Mouse (Mus musculus) MEL (cell line): ENCODE measurements around the gene Pdgfc. TPM values are rescaled to one million over a fixed set of nuclear protein-coding genes. Genes with fewer than 3 reads are reported as not detected.

Source experiments
- DNase-seq: peaks from one replicate; pipeline ENCODE4 v3.0.0; 2011; ENCODE audit warnings: low read depth, low spot score
- H3K27ac ChIP-seq: 2 replicates; pipeline ENCODE4 v1.5.1; 2012; ENCODE audit warnings: low read depth, mild to moderate bottlenecking, control low read depth, low read length, moderate library complexity; ENCODE audit not compliant: control insufficient read depth
- H3K27me3 ChIP-seq, 2 experiments: fragments of 150-350 bp in 1 of 2; sonication (generic) in 1 of 2; 2 replicates each; pipeline ENCODE4 v1.6.1; 2012; ENCODE audit warnings: low read length in 2 of 2, mild to moderate bottlenecking in 2 of 2, improper control_type of control experiment in 1 of 2, moderate library complexity in 1 of 2; ENCODE audit not compliant: insufficient read depth in 2 of 2, control insufficient read depth in 1 of 2
- H3K36me3 ChIP-seq, 2 experiments: 2 replicates each; pipeline ENCODE4 v1.6.1; 2012 to 2014; ENCODE audit warnings: low read length in 2 of 2, improper control_type of control experiment in 1 of 2, inconsistent platforms in 1 of 2, mild to moderate bottlenecking in 1 of 2; ENCODE audit not compliant: insufficient read depth in 2 of 2, control insufficient read depth in 1 of 2
- H3K4me1 ChIP-seq, 2 experiments: fragments of 150-350 bp in 1 of 2; sonication (generic) in 1 of 2; 2 replicates each; pipeline ENCODE4 v1.6.1; 2012; ENCODE audit warnings: low read length in 2 of 2, improper control_type of control experiment in 1 of 2, mild to moderate bottlenecking in 1 of 2; ENCODE audit not compliant: insufficient read depth in 2 of 2, control insufficient read depth in 1 of 2
- H3K4me3 ChIP-seq, 2 experiments: fragments of 150-350 bp in 1 of 2; sonication (generic) in 1 of 2; 2 replicates each; pipeline ENCODE4 v1.5.1; 2012; ENCODE audit warnings: low read depth in 2 of 2, low read length in 2 of 2, mild to moderate bottlenecking in 2 of 2, moderate library complexity in 2 of 2, control low read depth in 1 of 2, improper control_type of control experiment in 1 of 2; ENCODE audit not compliant: control insufficient read depth in 1 of 2, insufficient read depth in 1 of 2
- H3K79me2 ChIP-seq: 2 replicates; pipeline ENCODE4 v1.6.1; 2012; ENCODE audit warnings: mild to moderate bottlenecking, low read length, moderate library complexity; ENCODE audit not compliant: control insufficient read depth, poor library complexity, insufficient read depth
- H3K9ac ChIP-seq: 2 replicates; pipeline ENCODE4 v1.6.1; 2012; ENCODE audit warnings: low read depth, mild to moderate bottlenecking, control low read depth, low read length, moderate library complexity; ENCODE audit not compliant: control insufficient read depth, poor library complexity, severe bottlenecking
- H3K9me3 ChIP-seq: fragments of 150-350 bp; sonication (generic); replicated peaks from 2 replicates; pipeline ENCODE4 v1.6.1; 2012; ENCODE audit warnings: mild to moderate bottlenecking, low read length, improper control_type of control experiment, moderate library complexity; ENCODE audit not compliant: insufficient read depth
- ETS1 ChIP-seq: IDR thresholded peaks from 2 replicates; pipeline ENCODE4 v1.6.1; 2012; ENCODE audit warnings: low read depth, mild to moderate bottlenecking, inconsistent platforms, low read length, improper control_type of control experiment, moderate library complexity
- HCFC1 ChIP-seq: IDR thresholded peaks from 2 replicates; pipeline ENCODE4 v1.6.1; 2012; ENCODE audit warnings: low read depth, mild to moderate bottlenecking, inconsistent platforms, low read length, improper control_type of control experiment, moderate library complexity
- MYB ChIP-seq: IDR thresholded peaks from 2 replicates; pipeline ENCODE4 v1.6.1; 2011; ENCODE audit warnings: mild to moderate bottlenecking, low read depth, low read length, improper control_type of control experiment
- polyA plus RNA-seq, 2 experiments: library from polyadenylated mRNA; stranded (reverse) in 1 of 2; unstranded in 1 of 2; fragments of >175 nt in 1 of 2; fragments of >200 nt in 1 of 2; gene quantifications; 2 replicates each; pipeline versions ENCODE4 v1.2.1 to v1.2.4; 2012; ENCODE audit warnings: low replicate concordance in 2 of 2, low read depth in 1 of 2; ENCODE audit not compliant: insufficient read length in 2 of 2, insufficient read depth in 1 of 2, missing spikeins in 1 of 2
- total RNA-seq: library from RNA; depleted of rRNA; stranded (reverse); fragments of 300-350 nt; gene quantifications from 2 replicates; pipeline ENCODE4 v1.2.3, GENCODE M21; 2012; rRNA removed

Pdgfc gene
- total and polyA plus RNA-seq, 3 experiments: not detected

GRCm38 (mm10) chr3:81262801-81263200, 226.6 kb downstream of the Pdgfc start:
- no peak for DNase-seq
- no peaks in the 10 kb centered on the region for H3K9me3 ChIP-seq
- H3K9ac ChIP-seq: no peak overlapping the region
- H3K27ac ChIP-seq: no peak overlapping the region
- H3K4me3 ChIP-seq: no peak overlapping the region
- H3K79me2 ChIP-seq: no peaks in the 10 kb centered on the region
- no peak for TF ChIP-seq MYB
- no peak for TF ChIP-seq HCFC1
- TF ChIP-seq ETS1: no peak
- no peaks in the 10 kb centered on the region for H3K4me1 ChIP-seq
- H3K27me3 ChIP-seq: no peaks in the 10 kb centered on the region
- no peaks in the 10 kb centered on the region for H3K36me3 ChIP-seq

Other genes starting within 250 kb of the Pdgfc start
- gene Gria2, start 233.6 kb upstream of the Pdgfc start, total RNA-seq: not detected in 2 replicates
- gene Gria2, start 233.6 kb upstream of the Pdgfc start, polyA plus RNA-seq: not detected
- gene Glrb, start 122.8 kb upstream of the Pdgfc start, total RNA-seq: not detected in 2 replicates
- not detected for gene Glrb, start 122.8 kb upstream of the Pdgfc start, polyA plus RNA-seq